Mouse (Mus musculus): ENCODE data around the gene Ankrd63. TPM values are rescaled to one million over a fixed set of nuclear protein-coding genes. Genes with fewer than 3 reads are reported as not detected.

Ankrd63 gene
- total and polyA plus RNA-seq, 2 experiments from 2014 or later, result 0.22 TPM; not detected in 1

DNA sequence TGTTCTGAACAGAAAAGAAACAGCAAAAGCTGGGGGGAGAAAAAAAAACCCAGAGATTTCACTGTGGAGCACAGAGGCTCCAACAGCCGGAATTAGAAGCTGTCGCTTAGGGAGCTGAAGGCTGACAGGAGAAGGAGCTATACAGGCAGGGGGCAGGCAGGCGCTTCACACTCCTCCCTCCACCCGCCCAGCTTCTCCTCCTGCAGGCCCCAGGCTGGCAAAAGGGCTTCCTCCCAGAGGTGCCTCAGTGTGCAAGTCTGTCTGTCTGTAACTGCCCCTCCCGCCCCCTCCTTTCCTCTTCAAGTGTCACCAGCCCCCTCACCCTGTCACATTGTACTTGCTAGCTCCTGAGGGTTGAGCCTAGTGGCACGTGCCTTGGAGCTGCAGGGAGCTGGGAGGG, 2.7 kb upstream of the Ankrd63 start:
- Histone ChIP-seq H3K36me3 (ENCODE audit: insufficient read depth, low read length) (no peaks in the 10 kb centered on the region), H3K9ac (replicated peaks; ENCODE audit: low read length, poor library complexity, severe bottlenecking) (no peak overlapping the region), H3K9me3 (ENCODE audit: low read length) (no peaks in the 10 kb centered on the region), H3K27me3 (ENCODE audit: insufficient read depth, low read length) (peaks cover 89% of the 10 kb centered on the region), H3K4me1 (ENCODE audit: insufficient read depth, low read length) (peaks cover 18% of the 10 kb centered on the region; the same call in 1 of the 2 replicates), H3K4me3 (ENCODE audit: low read depth, low read length) (no peak overlapping the region), H3K4me2 (ENCODE audit: low read depth, low read length, poor library complexity, severe bottlenecking) (no peak overlapping the region), H3K27ac (ENCODE audit: low read depth, low read length) (no peak overlapping the region)
- 13% methylated on average over 5 of the region's 6 CpGs for WGBS
- ATAC-seq (ENCODE audit: low FRiP score) (no peak), DNase-seq (ENCODE audit: low spot score) (no peak)
- TF ChIP-seq CTCF (IDR thresholded peaks at IDR 0.05), result no peak; the same call in 1 of the 2 replicates

DNA sequence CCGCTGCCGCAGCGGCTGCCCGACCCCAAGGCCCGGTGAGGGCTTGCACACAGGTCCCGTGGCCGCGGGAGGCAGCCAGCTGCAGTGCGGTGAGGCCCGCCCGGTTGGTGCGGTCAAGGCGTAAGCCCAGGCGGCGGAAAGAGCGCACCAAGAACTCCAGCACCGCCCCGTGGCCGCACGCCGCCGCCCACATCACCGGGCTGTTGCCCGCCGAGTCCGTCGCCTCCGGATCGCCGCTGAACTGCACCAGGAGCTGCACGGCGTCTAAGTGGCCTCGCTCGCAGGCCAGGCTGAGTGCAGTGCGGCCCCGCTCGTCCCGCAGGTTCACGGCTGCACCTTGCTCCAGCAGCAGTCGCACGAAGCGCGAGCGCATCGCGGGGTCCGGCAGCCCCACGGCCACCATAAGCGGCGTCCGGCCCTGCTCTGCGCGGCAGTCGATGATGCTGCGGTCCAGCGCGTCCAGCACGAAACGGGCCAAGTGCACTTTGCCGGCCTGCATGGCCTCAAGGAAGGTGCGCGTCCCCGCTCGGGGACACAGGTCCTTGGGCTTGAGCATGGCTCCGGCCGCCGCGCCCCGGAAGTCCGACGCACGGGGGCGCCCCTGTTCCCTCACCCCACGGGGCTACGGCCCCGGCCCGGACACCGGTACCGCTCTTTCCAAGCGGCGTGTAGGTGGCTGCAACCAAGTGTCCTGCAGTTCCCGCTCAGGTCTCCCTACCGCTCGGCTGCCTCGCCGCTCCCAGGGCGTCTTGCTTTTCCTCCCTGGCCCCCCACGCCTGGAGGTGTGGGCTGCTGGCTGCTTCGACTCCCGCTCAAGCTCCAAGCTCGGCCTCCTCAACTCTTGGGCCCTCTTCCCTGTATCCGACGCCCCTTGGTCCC, 641 bp downstream of the Ankrd63 start:
- Histone ChIP-seq H3K9ac (replicated peaks; ENCODE audit: low read length, poor library complexity, severe bottlenecking) (peak overlapping the region; percentile 44; the same call in 1 of the 2 replicates), H3K27ac (ENCODE audit: low read depth, low read length) (no peak overlapping the region), H3K9me3 (ENCODE audit: low read length) (no peaks in the 10 kb centered on the region), H3K36me3 (ENCODE audit: insufficient read depth, low read length) (no peaks in the 10 kb centered on the region), H3K27me3 (ENCODE audit: insufficient read depth, low read length) (peaks cover 84% of the 10 kb centered on the region), H3K4me2 (ENCODE audit: low read depth, low read length, poor library complexity, severe bottlenecking) (peak overlapping the region; percentile 66), H3K4me1 (ENCODE audit: insufficient read depth, low read length) (peaks cover 12% of the 10 kb centered on the region; the same call in 1 of the 2 replicates), H3K4me3 (ENCODE audit: low read depth, low read length) (peak overlapping the region; percentile 37)
- WGBS, result under 1% methylated on average over 79 of the region's 93 CpGs
- ATAC-seq (ENCODE audit: low FRiP score) (no peak), DNase-seq (ENCODE audit: low spot score) (no peak)
- peak; percentile 16; the same call in 1 of the 2 replicates for TF ChIP-seq CTCF (IDR thresholded peaks at IDR 0.05)

DNA sequence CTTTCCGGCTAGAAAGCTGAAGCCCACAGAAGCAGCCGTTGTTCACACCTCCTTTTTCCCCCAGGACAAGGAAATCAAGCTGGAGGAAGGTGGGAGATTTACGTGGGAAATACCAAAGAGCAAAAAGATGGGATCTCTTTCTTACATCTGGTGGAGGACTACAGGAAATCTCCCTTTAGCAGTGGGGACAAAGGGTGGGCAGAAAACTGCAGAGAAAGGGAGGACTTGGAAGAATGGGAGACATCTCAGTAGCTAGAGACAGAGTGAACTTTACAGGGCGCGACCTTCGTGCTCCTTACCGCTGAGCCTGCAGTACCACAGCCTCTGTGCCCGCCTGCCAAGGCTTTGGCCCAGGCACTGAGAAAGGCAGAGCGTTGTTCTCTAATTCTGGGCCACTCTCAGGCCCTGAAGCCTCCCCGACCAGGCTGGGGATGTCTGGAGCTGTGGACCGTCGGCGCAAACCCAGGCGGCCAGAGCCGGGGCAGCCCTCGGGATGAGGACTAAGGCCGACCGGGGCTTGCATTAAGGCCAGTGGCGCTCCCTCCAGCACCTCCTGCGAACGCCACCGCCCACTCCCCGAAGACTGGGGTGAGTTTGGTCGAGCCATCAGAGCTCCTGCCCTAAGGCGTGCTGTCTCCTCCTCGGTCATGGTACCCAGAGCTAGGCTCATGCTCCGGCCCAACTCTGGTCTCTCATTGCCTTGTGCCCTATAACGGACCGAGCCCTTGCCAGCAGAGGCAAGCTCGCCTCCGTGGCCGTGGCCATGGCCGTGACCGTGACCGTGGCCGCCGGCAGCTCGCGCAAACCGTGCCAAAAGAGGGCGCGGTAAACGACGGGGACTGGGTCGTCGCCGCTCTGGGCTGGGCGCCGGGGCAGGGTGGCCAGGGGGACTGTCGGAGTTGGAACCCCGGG, 1.5 kb downstream of the Ankrd63 start:
- Histone ChIP-seq H3K9me3 (ENCODE audit: low read length) (no peaks in the 10 kb centered on the region), H3K27ac (ENCODE audit: low read depth, low read length) (no peak overlapping the region), H3K4me1 (ENCODE audit: insufficient read depth, low read length) (peaks cover 12% of the 10 kb centered on the region; the same call in 1 of the 2 replicates), H3K4me2 (ENCODE audit: low read depth, low read length, poor library complexity, severe bottlenecking) (peak overlapping the region; percentile 66), H3K4me3 (ENCODE audit: low read depth, low read length) (peak overlapping the region; percentile 37; the same call in 1 of the 2 replicates), H3K9ac (replicated peaks; ENCODE audit: low read length, poor library complexity, severe bottlenecking) (no peak overlapping the region), H3K36me3 (ENCODE audit: insufficient read depth, low read length) (no peaks in the 10 kb centered on the region), H3K27me3 (ENCODE audit: insufficient read depth, low read length) (peaks cover 76% of the 10 kb centered on the region)
- WGBS, result 7% methylated on average over 49 of the region's 51 CpGs
- DNase-seq (ENCODE audit: low spot score) (no peak), ATAC-seq (ENCODE audit: low FRiP score) (no peak)
- TF ChIP-seq CTCF (IDR thresholded peaks at IDR 0.05), result no peak

GRCm38 (mm10) chr2:118701161-118701560, 2.6 kb downstream of the Ankrd63 start:
- peak overlapping the region; percentile 8; the same call in 1 of the 2 replicates for H3K4me3 ChIP-seq (ENCODE audit: low read depth, low read length)
- no peak for TF ChIP-seq CTCF (IDR thresholded peaks at IDR 0.05)
- H3K4me1 ChIP-seq (ENCODE audit: insufficient read depth, low read length), result peaks cover 12% of the 10 kb centered on the region; the same call in 1 of the 2 replicates
- peaks cover 66% of the 10 kb centered on the region for H3K27me3 ChIP-seq (ENCODE audit: insufficient read depth, low read length)
- no peaks in the 10 kb centered on the region for H3K9me3 ChIP-seq (ENCODE audit: low read length)
- H3K36me3 ChIP-seq (ENCODE audit: insufficient read depth, low read length), result peaks cover 10% of the 10 kb centered on the region
- H3K9ac ChIP-seq (replicated peaks; ENCODE audit: low read length, poor library complexity, severe bottlenecking), result no peak overlapping the region
- DNase-seq (ENCODE audit: low spot score) (no peak), ATAC-seq (ENCODE audit: low FRiP score) (no peak)
- H3K4me2 ChIP-seq (ENCODE audit: low read depth, low read length, poor library complexity, severe bottlenecking), result no peak overlapping the region
- no peak overlapping the region for H3K27ac ChIP-seq (ENCODE audit: low read depth, low read length)
- 12% methylated on average over 5 of the region's 5 CpGs for WGBS

GRCm38 (mm10) chr2:118700179-118701062, 3.3 kb downstream of the Ankrd63 start:
- Histone ChIP-seq H3K4me3 (ENCODE audit: low read depth, low read length) (peak overlapping the region; percentile 8; the same call in 1 of the 2 replicates), H3K4me2 (ENCODE audit: low read depth, low read length, poor library complexity, severe bottlenecking) (peak overlapping the region; percentile 33; the same call in 1 of the 2 replicates), H3K9me3 (ENCODE audit: low read length) (no peaks in the 10 kb centered on the region), H3K27me3 (ENCODE audit: insufficient read depth, low read length) (peaks cover 59% of the 10 kb centered on the region), H3K36me3 (ENCODE audit: insufficient read depth, low read length) (peaks cover 11% of the 10 kb centered on the region), H3K4me1 (ENCODE audit: insufficient read depth, low read length) (peaks cover 12% of the 10 kb centered on the region; the same call in 1 of the 2 replicates), H3K9ac (replicated peaks; ENCODE audit: low read length, poor library complexity, severe bottlenecking) (no peak overlapping the region), H3K27ac (ENCODE audit: low read depth, low read length) (no peak overlapping the region)
- WGBS, result 3% methylated on average over 32 of the region's 32 CpGs
- ATAC-seq (ENCODE audit: low FRiP score), result no peak
- DNase-seq (ENCODE audit: low spot score), result peak; percentile 66
- TF ChIP-seq CTCF (IDR thresholded peaks at IDR 0.05), result peak; percentile 89
